Mouse (Mus musculus) neutrophil, adult 83 days (primary cell): ENCODE results near the gene 4930558C23Rik. TPM values are rescaled to one million over a fixed set of nuclear protein-coding genes. Genes with fewer than 3 reads are reported as not detected.

Experiments
- total RNA-seq, 2 experiments: library from RNA; stranded (reverse); gene quantifications; one replicate each; pipeline ENCODE4 v1.2.4; 2023

Gene 4930558C23Rik
- not detected for total RNA-seq

DNA sequence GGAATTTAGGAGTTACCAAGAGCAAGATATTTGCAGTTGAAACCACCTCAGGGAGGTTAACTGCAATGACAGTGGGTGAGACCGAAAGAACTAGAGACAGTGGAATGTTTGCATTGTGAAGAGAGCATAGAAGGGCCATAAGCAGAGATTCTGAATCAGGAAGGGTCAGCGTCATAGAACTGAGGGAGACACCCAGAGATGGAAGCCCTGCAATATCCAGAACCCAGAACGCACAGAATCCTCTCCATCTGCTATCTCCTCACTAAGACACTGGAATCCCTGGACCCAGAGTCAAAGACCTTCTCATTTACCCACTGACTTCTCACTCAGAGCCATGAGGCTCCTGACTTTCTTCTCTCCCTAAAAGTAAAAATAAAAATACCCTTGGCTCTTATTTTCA is at the start of gene 4930558C23Rik:
4930558C23Rik (minus strand) TSS at position 101 of the 400 bp plus-strand sequence.

DNA sequence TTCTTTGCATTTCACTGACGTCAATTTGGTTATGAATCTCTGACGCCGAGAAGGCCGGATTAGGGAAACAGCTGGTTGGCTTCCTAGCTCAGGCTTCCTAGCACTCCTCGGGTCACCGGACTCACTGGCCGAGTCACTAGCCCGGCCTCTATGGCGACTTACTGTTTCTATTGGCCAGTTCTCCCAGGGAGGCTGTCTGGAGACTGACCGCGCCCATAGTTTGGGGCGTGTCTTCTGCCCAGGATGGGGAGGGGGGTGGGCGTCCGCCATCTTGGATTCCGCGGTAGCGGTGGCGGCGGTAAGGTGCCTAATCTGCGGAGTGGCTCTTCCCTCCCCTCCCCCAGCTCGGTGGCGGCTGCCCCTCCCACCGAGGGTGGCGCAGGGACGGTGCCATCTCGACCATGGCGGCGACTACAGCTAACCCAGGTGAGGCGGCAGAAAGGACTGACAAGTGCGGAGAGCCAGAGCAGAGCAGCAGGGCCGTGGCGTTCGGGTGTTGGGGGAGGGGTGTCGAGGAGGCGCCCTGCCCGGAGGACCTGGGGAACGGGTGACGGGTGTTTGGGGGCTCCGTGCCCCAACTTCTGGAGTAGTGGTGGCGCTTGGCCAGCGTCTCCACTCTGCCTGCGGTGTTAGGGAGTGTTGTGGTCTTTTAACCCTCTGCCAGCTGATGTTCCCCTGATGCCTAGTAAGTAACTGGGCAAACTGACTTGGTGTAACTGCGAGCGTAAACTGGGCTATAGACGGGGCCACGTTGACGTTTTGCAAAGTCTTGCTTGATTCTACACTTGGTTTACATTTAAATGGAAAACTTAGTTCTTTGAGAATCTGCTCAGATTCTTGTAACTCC is 31.7 kb upstream of the 4930558C23Rik start, which contains the start of gene Arnt:
Arnt (plus strand) TSS at position 253 of the 847 bp plus-strand sequence.

DNA sequence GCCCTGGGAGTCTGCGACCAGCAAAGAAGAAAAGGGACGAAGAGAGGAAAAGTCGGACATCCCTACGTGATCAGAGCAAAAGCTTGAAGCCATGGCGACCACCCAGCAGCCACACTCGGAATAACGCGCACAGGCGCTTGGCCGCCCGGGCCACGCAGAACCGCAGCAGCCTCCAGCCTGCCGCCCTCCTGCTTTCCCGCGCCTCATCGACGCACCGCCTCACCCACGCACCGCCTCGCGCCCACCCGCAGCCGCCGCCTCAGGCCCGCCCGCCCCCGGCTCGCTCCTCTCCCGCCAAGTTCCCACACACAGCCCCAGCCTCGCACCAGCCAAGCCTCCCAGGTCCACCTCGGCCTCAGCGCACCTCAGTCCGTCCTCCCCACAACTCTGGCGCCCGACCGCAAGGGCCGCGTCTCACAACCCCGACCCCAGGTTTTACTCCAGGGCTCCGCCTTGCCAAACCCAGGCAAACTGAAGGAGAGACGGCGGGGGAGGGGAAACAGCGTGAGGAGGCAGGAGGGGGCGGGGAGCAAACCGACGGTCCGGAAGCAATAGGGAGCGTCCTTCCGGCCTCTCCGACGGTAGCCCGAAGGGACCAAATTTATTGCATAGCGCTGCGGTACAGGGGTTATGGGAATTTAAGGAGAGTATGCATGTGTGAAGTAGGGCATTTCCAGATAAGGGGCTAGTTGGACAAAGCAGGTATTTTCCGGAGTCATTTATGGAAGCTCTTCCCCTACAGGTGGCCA is 45.8 kb downstream of the 4930558C23Rik start, which contains the start of gene Setdb1:
Setdb1 (minus strand) TSS at position 502 of the 749 bp plus-strand sequence.

Other genes with a start within 250 kb of the 4930558C23Rik start
- gene Sema6c, start 242.4 kb downstream of the 4930558C23Rik start, total RNA-seq = 1 to 10 TPM in 1 of 2 experiments, under 1 TPM in 1; 0.79 to 1.2 TPM
- gene Gabpb2, start 184.9 kb downstream of the 4930558C23Rik start, total RNA-seq = 10 to 100 TPM; 38.9 to 47.6 TPM
- gene Cdc42se1, start 174.1 kb downstream of the 4930558C23Rik start, total RNA-seq = 100 to 1,000 TPM; 224 to 236 TPM
- 1 to 10 TPM; 2.3 to 2.4 TPM for gene Mllt11, start 170.7 kb downstream of the 4930558C23Rik start, total RNA-seq
- gene Gm128, start 161.2 kb downstream of the 4930558C23Rik start, total RNA-seq = not detected
- under 1 TPM in 1 of 2 experiments, not detected in 1; 0.44 TPM for gene Bnipl, start 151.6 kb downstream of the 4930558C23Rik start, total RNA-seq
- gene Mindy1, start 121.5 kb downstream of the 4930558C23Rik start, total RNA-seq = 100 to 1,000 TPM; 127 to 146 TPM
- 10 to 100 TPM; 17.4 to 19.3 TPM for gene Prune1, start 120.8 kb downstream of the 4930558C23Rik start, total RNA-seq
- 1 to 10 TPM; 2.6 to 2.8 TPM for gene Anxa9, start 95.7 kb downstream of the 4930558C23Rik start, total RNA-seq
- 100 to 1,000 TPM; 130 to 136 TPM for gene Cers2, start 88.0 kb downstream of the 4930558C23Rik start, total RNA-seq
- 10 to 100 TPM; 20.0 to 21.0 TPM for gene Setdb1, start 45.6 kb downstream of the 4930558C23Rik start, total RNA-seq
- gene Arnt, start 31.5 kb upstream of the 4930558C23Rik start, total RNA-seq = 10 to 100 TPM; 53.9 to 57.9 TPM
- 1 to 10 TPM in 1 of 2 experiments, under 1 TPM in 1; 0.97 to 1.5 TPM for gene Ctsk, start 96.4 kb upstream of the 4930558C23Rik start, total RNA-seq
- 100 to 1,000 TPM; 215 to 257 TPM for gene Ctss, start 123.9 kb upstream of the 4930558C23Rik start, total RNA-seq
- gene Hormad1, start 156.8 kb upstream of the 4930558C23Rik start, total RNA-seq = not detected
- gene Golph3l, start 186.1 kb upstream of the 4930558C23Rik start, total RNA-seq = 10 to 100 TPM; 22.1 to 22.2 TPM
- gene Ensa, start 222.2 kb upstream of the 4930558C23Rik start, total RNA-seq = 10 to 100 TPM; 66.0 to 72.8 TPM